Mouse (Mus musculus): ENCODE results near the gene Crip2.

Crip2 gene

DNA sequence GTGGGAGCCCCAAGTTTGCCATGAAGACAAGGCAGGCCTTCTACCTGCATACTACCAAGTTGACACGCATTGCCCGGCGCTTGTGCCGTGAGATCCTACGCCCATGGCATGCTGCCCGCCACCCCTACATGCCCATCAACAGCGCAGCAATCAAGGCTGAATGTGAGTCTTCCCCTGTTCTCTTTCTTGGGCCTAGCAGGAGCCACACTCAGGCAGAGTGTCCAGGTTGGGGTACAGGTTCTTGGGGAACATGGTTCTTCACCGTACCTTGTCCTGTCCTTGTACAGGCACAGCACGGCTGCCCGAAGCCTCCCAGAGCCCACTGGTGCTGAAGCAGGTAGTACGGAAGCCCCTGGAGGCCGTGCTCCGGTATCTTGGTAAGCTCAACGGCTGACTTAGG is 8.4 kb upstream of the Crip2 start:
- DNase-seq (ENCODE audit: low read depth, low spot score) = no peak

DNA sequence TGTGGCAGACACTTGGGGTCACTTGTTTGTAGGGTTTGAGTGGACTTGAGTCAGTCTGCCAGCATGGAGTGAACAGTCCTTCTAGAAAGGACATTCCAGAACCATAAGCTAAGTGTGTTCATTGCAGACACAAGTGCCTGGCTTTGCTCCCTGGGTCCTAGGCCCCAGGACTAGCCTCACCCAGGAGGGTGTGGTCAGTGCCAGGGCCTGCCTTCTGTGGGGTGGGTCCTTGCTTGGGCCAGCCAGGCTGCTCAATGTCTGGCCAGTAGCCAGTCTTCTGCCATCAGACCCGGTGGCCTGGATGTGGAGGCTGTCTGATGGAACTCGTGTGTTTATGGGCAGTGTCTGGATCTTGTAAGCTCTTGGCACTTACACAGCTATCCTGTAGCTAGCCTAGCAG is 7.5 kb upstream of the Crip2 start:
- DNase-seq (ENCODE audit: low read depth, low spot score) = no peak

DNA sequence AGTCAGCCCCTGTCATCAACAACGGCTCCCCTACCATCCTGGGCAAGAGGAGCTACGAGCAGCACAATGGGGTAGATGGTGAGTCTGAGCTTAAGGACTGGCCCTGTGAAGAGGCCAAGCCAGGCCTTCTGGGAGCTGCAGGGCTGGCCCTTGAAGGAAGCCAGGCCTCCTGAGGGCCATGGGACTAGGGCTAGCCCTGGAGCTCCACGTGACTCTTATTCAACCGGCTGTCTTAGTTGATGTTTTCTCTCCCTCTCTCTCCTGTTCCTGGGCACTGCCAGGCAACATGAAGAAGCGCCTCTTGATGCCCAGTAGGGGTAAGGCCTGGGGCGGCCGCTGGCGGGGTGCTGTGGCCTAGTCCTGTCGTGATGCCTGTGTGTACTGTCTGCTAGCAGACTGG is 6.8 kb upstream of the Crip2 start:
- no peak for DNase-seq (ENCODE audit: low read depth, low spot score)

- no peak for DNase-seq (ENCODE audit: low read depth, low spot score)
Observed at GRCm38 (mm10) chr12:113133861-113134403, 6.1 kb upstream of the Crip2 start.

GRCm38 (mm10) chr12:113134502-113134901 is 5.5 kb upstream of the Crip2 start:
- DNase-seq (ENCODE audit: low read depth, low spot score) = no peak

DNA sequence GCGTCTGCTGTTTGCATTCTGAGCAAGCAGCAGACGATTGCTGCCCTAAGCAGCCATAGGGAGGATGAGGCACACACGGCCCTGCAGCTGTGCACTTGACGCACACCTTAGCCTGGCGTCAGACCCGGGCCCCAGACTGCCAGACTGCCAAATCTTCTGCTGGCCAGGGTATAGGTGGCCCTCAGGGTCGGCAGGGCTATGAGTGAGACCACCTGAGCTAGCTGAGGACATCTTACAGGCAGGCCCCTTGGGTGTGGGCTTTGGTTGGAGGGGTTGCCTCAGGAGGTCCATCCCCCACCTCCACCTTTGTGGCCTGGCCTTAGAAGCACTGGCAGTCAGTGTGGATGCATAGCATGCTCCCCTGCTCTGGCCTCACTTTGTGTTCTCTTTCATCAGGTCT is 4.6 kb upstream of the Crip2 start:
- no peak for DNase-seq (ENCODE audit: low read depth, low spot score)

DNA sequence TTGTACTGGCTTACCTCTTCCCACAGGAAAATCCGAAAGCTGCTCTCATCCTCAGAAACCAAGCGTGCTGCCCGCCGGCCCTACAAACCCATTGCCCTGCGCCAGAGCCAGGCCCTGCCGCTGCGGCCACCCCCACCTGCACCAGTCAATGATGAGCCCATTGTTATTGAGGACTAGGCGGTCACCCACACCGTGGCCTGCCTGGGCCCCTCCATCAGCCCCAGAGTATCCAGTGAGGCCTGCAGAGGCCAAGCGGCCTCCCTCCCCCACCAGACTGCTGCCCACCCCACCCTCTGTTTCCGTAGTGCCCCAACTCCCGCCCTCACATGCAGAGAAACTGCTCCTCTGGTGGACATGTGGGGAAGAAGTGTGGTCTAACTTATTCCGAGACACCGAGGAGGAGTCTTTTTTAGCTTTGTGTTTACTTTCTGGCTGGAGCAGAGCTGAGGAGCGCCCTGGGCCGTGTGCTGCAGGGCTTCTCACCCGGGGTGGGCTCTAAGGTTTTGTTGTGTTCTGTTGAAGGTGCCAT is 3.5 kb upstream of the Crip2 start:
- no peak for DNase-seq (ENCODE audit: low read depth, low spot score)

DNA sequence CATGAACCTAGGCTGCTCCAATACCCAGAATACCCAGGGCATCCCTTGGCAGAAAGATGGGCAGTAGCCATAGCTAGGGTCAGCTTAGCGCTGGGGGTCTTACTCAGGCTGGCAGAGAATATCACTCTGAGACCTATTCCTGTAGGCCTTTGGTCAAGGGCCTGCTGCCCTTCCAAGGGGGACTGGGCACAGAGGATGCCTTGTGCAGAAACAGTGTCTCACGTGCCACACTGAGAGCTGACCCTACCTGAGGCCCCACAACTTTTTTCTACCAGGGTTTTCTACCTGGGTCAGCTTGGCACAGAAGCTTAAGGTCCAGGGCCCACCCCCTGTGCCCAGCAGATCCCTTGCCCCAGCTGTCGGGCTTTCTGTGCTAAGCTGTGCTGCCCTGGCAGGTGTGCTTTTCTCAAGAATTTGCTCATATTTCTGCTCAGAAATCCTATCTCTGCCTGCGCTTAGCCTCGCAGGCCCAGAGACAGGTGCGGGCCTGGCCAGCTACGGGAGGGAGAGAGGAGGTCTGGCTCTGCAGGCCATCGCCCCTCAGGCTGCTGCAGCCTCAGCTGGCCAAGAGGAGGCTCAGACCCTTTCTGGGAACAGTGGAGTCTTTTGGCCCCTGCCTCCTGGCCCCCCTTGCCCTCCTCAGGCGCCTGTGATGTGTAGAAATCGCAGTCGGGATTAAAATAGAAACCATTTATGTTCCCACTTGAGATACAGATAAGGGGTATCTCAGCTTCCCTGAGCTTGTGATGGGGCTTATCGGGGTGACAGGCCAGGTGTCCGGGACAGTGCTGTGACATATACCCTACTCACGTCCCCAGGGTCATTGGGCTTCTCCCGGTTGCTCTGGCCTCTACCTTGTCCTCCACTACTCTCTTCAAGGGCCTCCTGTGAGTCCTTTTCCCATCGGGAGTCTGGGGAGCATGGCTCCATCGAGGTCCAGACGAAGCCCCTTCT is 2.5 kb upstream of the Crip2 start:
- DNase-seq (ENCODE audit: low read depth, low spot score) = no peak

- no peak for DNase-seq (ENCODE audit: low read depth, low spot score)
Observed at GRCm38 (mm10) chr12:113138291-113138690, 1.7 kb upstream of the Crip2 start.

GRCm38 (mm10) chr12:113138901-113139864 is 853 bp upstream of the Crip2 start:
- no peak for DNase-seq (ENCODE audit: low read depth, low spot score)

DNA sequence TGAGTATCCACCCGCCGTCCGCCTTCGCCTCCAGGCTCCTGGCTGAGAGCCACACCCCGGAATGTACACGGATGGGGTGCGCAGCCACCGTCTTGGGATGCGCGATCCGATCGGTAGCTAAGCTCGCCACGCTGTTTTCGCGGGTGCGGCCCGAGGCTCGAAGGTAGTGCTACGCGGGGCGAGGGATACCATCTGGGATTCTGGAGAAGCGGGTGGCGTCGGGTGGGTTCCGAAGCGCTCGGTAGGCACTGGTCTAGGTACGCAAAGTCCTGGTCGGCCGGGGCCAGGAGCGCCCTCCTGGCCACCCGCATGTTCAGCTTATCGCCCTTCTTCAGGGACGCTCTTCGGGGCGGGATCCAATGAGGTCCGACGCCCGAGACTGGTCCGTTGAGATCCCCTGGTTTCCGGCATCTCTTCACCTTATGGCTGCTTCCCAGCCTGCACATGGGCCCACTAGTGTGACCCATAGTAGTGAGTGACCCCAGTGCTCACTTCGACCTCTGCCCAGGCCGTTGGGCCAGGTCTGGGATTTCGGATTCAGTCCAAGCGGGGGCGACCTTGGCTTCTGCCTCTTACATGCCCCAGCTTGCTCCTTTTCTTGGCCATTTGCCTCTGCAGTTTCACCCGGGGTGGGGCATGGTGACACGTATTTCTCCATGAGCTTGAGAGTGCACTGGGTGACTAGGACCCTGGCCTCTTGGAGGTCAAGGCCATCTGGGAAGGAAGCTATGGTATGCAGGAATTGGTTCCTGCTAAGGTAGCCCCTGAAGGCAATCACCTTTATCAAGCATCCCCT is 778 bp downstream of the Crip2 start:
- no peak for DNase-seq (ENCODE audit: low read depth, low spot score)

DNA sequence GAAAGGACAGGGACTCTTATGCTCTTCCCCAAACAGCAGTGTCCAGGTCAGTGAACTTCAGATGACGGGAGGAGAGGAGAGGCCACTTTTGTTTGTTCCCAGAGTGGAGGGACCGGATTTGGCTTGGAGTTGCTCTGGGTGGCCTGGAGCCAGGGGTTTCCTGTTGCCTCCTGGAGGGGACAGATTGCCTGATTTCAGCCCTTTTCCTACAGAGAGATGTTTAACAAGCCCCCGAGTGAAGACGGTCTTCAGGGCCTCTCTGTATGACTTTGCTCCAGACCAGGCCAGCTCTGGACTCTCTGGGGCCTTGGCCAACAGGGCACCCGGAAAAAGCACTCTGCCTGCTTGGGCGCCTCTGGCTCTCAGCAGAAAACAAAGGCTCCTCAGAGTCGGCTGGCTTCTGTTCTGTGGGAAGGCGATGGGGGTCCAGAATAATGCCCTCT is 1.5 kb downstream of the Crip2 start:
- no peak for DNase-seq (ENCODE audit: low read depth, low spot score)

DNA sequence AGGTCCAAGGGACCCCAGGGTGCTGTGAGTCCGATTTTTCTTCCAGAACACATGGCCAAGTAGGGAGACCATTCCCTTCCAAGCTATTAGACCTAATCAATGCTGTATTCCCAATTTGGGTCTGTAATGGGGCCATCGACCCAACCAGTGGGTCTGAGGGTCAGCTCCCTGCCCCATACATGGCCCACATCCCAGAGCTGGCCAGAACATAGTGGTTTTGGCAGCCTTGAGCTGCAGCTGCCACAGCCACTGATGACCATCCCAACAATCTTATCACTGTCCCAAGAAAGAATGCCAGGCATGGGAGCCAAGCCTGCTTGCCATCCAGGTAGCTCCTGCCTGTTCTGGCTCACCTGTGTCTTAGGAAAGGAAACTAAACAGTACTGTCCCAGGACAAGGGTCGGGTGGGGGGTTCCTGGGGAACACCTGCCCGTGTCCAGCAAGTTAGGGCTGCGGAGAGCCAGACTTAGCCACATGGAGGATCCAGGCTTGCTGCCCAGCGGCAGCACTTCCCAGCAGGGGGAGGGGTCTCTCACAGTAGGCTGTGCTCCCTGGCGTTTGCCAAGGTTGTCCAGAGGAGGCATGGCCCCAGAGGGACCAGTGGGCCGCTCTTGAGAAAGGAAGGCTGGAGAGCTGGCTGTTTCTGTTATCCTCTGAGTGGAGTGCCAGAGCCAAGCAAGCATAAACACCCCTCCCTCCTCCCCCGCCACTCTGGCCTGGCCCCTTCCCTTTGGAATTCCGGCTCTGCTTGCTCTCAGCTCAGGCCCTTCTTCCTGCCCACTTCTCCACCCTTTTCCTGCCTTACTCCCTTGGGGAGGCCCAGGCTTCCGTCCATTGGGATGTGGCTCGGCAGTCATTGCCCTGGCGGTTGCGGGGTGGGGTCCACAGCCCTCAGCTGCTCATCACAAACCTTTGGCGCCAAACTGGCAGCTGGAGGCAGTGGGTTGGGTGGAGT is 2.3 kb downstream of the Crip2 start:
- DNase-seq (ENCODE audit: low read depth, low spot score) = peak; percentile 56

DNA sequence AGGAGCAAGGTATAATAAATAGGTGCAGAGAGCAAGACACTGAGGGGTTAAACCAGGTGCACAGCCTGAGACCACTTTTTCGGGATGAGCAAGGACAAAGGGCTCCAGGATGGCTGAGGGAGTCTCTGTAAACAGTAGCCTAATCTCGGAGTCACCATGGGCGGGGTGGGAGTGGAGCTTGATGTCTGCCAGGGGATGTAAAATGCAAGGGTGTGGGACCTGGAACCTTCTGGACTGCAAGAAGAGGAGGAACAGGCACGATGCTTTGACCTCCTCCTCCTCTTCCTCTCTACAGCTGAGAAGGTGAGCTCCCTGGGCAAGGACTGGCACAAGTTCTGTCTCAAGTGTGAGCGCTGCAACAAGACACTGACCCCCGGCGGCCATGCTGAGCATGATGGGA is 3.1 kb downstream of the Crip2 start:
- DNase-seq (ENCODE audit: low read depth, low spot score) = peak; percentile 19

DNA sequence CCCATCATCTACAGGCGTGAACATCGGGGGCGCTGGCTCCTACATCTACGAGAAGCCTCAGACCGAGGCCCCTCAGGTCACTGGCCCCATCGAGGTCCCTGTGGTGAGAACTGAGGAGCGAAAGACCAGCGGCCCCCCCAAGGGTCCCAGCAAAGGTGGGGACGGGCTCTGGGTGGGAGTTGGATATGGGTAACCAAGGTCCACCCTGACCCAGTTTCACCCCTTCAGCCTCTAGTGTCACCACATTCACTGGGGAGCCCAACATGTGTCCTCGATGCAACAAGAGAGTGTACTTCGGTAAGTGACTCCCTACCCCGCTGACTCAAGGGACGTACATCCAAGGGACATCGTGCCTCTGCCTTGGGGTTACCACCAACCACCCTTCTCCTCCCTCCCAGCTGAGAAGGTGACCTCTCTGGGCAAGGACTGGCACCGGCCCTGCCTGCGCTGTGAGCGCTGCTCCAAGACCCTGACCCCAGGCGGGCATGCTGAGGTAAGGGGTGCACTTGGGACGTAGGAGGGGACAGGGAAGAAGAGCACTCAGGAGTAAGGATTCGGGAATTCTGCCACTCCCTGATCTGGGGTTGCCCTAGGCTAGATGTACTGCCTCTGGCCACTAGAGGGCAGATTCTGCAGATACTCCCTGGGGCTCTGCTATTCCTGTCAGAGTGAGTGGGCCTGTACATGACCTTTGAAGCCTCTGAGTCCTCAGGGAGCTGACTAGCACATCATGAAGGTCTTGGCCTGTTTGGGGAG is 4.1 kb downstream of the Crip2 start:
- peak; percentile 86 for DNase-seq (ENCODE audit: low read depth, low spot score)

DNA sequence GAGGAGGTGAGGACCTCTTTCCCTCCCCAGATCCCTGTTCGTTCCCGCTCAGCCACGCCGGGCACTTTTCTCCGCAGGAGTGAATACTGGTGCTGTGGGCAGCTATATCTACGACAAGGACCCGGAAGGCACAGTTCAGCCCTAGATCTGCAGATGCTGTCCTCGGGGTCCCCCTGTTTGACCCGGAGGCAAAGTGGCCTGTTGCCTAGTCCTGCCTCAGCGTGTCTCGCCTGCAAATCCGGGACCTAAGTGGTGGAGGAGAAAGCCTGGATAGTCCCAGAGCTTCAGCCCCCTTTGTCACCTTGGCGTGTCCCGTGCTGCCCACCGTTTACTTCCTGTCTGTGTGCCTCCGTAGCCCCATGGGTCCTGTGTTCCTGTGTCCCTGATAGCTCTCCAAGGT is 4.8 kb downstream of the Crip2 start:
- no peak for DNase-seq (ENCODE audit: low read depth, low spot score)

GRCm38 (mm10) chr12:113145591-113145990 is 5.6 kb downstream of the Crip2 start:
- no peak for DNase-seq (ENCODE audit: low read depth, low spot score)

- DNase-seq (ENCODE audit: low read depth, low spot score) = peak; percentile 89
Observed at GRCm38 (mm10) chr12:113146112-113147057, 6.3 kb downstream of the Crip2 start, which contains the start of gene Crip1. TSS of gene Crip1 (plus strand) at chr12:113146316.

Measured in ZHBTc4 (cell line).